Mouse (Mus musculus) bone marrow macrophage, adult 2 months (primary cell): ENCODE measurements around the gene Gm20388.

ENCODE experiments used
- CTCF ChIP-seq: IDR thresholded peaks from 2 replicates; pipeline ENCODE4 v1.5.1; 2012; ENCODE audit warnings: low read depth, mild to moderate bottlenecking, low read length, moderate library complexity
- POLR2A ChIP-seq: IDR thresholded peaks from 2 replicates; pipeline ENCODE4 v1.6.1; 2012; ENCODE audit warnings: mild to moderate bottlenecking, low read depth, low read length, borderline replicate concordance

GRCm38 (mm10) chr8:120948050-120948595, 1037.5 kb downstream of the Gm20388 start:
- no peak for TF ChIP-seq POLR2A
- TF ChIP-seq CTCF: no peak
